Mouse (Mus musculus) spleen, adult 2 months (tissue): Measurements from ENCODE around the gene Ttll9.
A peak's percentile ranks its signal among the peaks of the same experiment; 100 is the strongest.

Experiments used
- CTCF ChIP-seq: fragments of 200-500 bp; IDR thresholded peaks from 2 replicates; pipeline ENCODE4 v1.5.1; 2011; ENCODE audit warnings: mild to moderate bottlenecking, inconsistent platforms; ENCODE audit not compliant: insufficient read depth, insufficient read length, insufficient replicate concordance; ENCODE audit errors: extremely low read depth
- POLR2A ChIP-seq: fragments of 200-500 bp; IDR thresholded peaks from 2 replicates; pipeline ENCODE4 v1.6.1; 2011; ENCODE audit warnings: low read depth, low read length, inconsistent platforms

- TF ChIP-seq CTCF = peak; percentile 89
- TF ChIP-seq POLR2A = peak; percentile 80
Observed at GRCm38 (mm10) chr2:153014758-153015593, 52.7 kb downstream of the Ttll9 start, which contains the start of gene Pdrg1.
